Mouse (Mus musculus): ENCODE measurements around the gene Tmc4.

Tmc4 gene

DNA sequence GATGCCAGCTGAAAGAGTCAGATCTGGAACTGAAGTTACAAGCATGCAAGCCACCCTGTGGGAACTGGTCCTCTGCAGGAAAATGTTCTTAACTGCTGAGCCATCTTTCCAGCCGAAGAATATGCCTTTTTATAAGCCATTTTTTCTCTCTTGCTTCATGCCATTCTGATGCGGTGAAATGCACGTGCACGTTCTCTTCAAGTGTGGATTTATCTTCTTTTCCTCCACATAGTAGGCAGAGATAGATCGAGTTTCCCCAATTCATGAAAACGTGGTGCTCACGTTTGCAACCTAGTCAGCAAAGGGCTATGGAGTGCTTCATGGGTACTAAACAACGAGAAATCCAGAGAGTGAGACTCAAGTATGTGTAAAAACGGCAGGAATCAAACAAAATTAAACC, 33.5 kb downstream of the Tmc4 start:
- in situ Hi-C loops (cut with MboI, MseI): no loop called here

DNA sequence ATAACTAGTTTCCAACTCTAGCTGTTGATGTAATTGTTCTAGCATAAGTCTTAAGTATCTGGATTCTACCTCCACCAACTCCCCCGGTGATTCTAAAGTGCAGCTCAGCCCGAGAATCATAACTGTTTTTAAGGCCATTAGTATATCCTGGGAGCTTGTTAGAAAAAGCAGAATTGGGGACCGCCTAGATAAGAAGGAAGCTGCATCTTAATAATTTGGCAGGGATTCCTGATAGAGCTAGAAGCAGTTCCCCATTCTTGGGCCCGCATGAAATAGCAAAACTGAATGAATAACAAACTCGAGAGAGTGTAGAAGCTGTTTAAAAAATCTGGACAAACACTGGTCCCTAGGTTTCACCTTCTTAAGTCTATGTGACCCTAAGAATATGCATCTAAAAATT, 33.9 kb downstream of the Tmc4 start:
- in situ Hi-C loops (cut with MboI, MseI): no loop called here

DNA sequence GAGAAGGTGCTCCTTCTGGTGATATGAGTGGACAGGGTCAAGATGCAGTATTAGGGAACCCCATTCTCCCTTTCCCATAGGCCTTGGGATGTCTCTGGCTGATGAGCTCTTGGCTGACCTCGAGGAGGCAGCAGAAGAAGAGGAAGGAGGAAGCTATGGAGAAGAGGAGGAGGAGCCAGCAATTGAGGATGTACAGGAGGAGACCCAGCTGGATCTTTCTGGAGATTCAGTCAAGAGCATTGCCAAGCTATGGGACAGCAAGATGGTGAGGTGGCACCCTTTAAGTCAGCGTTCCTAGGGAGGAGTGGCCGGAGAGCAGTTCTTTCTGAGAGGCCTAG, 46.9 kb downstream of the Tmc4 start:
- in situ Hi-C loops (cut with MboI, MseI): loop anchor here (5.0 kb wide), 1 partner anchor 72 kb away; the partner anchor contains the start of gene Rps9

DNA sequence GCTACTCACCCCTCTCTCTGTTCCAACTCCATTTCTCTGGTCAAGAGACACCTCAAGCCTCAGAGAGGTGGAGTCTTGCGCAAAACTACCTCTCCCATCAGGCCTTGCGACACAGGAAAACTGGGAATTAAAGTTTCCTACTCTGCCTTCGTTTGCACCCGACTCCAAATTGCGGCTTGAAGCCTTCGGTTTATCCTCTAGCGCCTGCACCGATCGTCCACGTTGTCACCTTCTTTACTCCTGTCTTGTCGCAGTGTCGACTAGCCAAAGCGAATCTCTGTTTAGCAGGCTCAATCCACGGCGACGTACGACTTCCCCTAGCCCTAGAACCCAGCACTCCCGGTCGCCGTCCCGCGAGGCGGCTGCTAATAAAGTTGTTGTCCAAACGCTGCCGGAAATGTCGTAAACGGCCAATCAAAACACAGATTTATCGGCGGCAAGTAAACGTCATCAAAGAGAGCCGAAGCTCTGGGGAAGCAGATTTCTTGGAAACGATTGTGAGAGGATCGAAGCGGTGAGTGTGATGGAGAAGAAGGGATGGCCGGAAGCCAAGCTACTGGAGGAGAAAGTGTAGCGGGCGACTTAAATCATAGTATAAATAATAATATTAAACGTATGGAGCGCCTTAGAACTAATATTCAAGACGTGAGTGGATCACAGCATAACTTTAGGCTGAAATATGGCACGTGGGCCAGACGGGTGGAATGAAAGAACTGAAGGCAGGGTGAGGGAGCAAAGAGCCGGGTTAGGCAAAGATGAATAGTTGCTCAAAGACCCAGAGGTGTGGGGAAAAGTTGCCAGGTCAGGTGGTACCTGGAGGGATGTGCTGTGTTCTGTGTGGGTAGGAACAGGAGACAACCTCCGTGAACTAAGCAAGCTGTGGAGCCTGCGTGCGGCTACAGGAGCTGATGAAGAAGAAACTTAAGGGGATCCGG, 47.5 kb downstream of the Tmc4 start, which contains the start of the genes Tfpt and Prpf31:
TSS of gene Tfpt (minus strand) at position 387 of the 935 bp plus-strand sequence.
TSS of gene Prpf31 (plus strand) at position 443 of the 935 bp plus-strand sequence.
- in situ Hi-C loops (cut with MboI, MseI): loop anchor here (5.0 kb wide), 1 partner anchor 72 kb away; the partner anchor contains the start of gene Rps9

DNA sequence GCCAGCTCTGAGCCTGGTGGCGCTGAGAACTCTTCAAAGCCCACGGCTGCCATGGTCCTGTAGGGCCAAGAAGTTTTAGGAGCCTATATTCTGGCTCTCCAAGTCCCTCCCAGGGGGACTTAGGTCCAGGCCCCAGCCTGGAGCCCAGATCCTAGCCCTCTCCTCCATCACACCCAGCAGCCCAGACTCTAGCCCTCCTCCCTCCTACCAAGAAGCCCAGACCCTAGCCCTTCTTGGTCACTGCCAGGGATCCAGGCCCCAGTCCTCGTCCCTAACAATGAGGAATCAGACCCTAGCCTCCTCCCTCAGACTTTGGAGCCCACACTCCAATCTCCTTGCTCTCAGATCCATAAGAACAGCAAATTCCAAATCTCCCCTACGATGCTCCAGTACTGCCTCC, 48.3 kb downstream of the Tmc4 start:
- in situ Hi-C loops (cut with MboI, MseI): no loop called here

DNA sequence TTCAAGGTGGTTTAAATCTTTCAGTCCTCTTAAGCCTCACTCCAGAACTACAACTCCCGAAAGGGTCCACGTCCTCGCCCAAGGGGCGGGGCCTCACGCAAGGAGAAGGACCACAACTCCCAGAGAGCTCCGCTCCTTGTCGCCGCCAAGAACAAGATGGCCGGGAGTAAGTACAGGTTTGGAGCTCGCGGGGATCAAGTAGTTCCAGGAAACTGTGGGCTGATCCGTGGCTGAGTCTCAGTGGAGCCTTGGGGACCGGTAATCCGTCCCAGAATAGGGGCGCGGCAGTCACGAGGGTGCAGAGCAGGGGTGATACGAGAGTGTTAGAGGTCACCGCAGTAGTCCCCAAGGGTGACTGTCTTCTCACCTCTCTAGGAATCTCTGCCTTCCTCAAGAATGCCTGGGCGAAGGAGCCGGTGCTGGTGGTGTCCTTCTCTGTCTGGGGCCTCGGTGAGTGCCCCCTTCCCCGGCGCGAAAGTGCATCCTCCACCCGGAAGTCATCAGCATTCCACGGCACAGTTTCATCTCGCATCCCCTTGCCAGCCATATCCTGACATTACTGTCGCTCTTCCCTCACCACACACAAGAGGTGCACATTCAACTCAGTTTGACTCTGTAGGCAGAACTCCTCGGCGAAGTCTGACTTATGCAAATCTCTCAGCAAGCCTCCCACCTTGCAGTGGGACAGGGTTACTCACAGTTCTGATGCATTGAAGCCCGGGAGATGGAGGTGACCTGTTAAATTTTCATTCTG, 59.9 kb downstream of the Tmc4 start, which contains the start of gene Ndufa3:
TSS of gene Ndufa3 (plus strand) at position 132 of the 754 bp plus-strand sequence.
- in situ Hi-C loops (cut with MboI, MseI): loop anchor here (25.0 kb wide), 2 partner anchors 220 to 520 kb away; partner anchors contain the start of genes Gm15448, Leng8 and Pira2

DNA sequence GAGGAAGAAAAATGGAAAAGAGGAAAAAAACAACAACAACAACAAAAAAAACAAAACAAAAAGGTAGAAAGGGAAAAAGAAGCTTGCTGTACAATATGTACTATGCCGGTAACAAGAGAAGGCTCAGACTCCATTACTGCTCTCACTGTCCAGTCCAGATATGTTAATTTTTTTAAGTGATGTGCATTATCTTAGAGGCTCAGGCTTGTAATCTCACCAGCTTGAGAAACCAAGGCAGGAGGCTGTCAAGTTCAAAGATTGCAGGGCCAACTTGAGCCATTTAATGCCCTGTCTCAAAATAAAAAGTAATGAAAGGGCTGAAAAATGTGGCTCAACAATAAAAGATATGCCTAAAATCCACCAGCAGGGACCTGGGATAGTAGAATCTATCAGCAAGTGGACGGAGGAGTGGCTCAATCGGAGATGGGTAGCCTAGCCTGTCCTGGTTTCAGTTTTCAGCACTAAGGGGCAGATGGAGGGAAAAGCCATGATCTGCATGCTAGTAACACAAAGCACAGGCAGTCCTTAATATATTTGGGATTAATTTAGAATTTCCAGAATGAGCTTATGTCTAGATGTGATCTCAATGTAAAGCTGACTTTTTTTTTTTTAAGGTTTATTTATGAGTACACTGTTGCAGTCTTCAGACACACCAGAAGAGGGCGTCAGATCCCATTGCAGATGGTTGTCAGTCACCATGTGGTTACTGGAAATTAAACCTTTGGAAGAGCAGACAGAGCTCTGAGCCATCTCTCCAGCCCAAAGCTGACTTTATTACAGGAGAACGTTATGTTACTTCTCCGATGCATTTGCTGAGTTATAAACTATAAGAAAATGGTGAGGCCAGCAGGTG, 60.7 kb downstream of the Tmc4 start:
- in situ Hi-C loops (cut with MboI, MseI): loop anchor here (25.0 kb wide), 2 partner anchors 221 to 521 kb away; partner anchors contain the start of genes Gm15448, Leng8 and Pira2

DNA sequence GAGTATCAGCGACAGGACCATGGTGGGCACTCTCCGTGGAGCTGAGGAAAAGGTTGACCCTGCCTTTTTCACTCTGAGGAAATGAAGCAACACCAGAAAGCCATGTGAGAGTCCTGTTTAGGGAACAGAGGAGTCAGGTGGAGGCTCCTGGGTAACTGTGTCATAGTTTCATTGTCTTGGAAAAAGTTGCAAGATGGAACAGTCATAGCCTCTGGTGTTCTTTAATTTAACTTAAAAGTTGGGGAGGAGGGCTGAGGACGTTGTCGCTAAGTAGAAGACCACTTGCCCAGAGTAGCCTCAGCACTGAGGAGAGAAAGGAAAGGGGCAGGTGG, 61.3 kb downstream of the Tmc4 start, which contains the start of gene Oscar:
TSS of gene Oscar (minus strand) at position 101 of the 332 bp plus-strand sequence.
- in situ Hi-C loops (cut with MboI, MseI): loop anchor here (25.0 kb wide), 2 partner anchors 221 to 521 kb away; partner anchors contain the start of genes Gm15448, Leng8 and Pira2

Measured in regulatory T cell (primary cell).